14 mouse cellular contexts compared by ENCODE assay signal in the genomic region with DNA sequence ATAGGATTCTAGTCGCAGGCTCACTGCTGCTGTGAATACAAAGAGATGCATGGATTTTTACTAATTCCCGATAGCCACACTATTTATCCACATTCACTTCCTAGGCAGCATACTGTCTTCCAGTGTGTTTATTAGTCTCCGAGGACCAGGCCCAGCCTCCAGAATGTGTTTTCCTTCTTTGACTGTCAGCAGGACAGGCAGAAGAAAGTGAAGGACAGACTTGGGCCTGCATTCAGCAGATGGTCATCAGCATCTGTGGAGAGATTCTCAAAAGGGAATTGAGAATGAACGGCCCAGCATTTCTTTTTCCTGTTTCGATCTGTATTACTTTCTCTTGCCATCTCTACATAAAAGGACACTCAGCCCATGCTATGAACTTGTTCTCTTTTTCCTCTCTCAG. TPM values are rescaled to one million over a fixed set of nuclear protein-coding genes. Genes with fewer than 3 reads are reported as not detected.
A peak's percentile ranks its signal among the peaks of the same experiment; 100 is the strongest.
DNase-seq lines count a peak whose midpoint lies in the region; ATAC-seq and TF ChIP-seq lines count a peak whose summit lies in the region.
"Had no signal": no experiment of that assay in that cellular context is flagged by ENCODE, and none has a peak within 500 bp of the region (broad histone marks: within the 10 kb centered on the region; RNA-seq: fewer than 3 reads in every experiment).

No protein-coding gene starts in this region.

- TF ChIP-seq CTCF in heart, adult 2 months (IDR thresholded peaks at IDR 0.05), result no peak

- H3K27ac ChIP-seq in heart, adult 2 months, result no peak overlapping the region
- 0 out of 2 replicates have a peak overlapping the region, but pooled peaks have one; percentile 1 for H3K27ac ChIP-seq in midbrain, embryonic 14.5 days (replicated peaks; ENCODE audit: low read depth, low read length)
- no peak overlapping the region for H3K27ac ChIP-seq in midbrain, embryonic 11.5 days (ENCODE audit: low read depth, low read length)
- H3K27ac ChIP-seq: liver, embryonic 14.5 days; neural tube, embryonic 12.5 days had no signal

- no peak overlapping the region for H3K4me2 ChIP-seq in midbrain, embryonic 14.5 days (ENCODE audit: low read length)
- no peak overlapping the region for H3K4me2 ChIP-seq in midbrain, embryonic 11.5 days
- H3K4me2 ChIP-seq: neural tube, embryonic 12.5 days had no signal

- no peak for ATAC-seq in cerebellum, adult (ENCODE audit: insufficient number of reproducible peaks, low FRiP score, low TSS enrichment)
- ATAC-seq in midbrain, embryonic 14.5 days (ENCODE audit: low FRiP score, low TSS enrichment), result no peak
- ATAC-seq in midbrain, embryonic 11.5 days (ENCODE audit: low FRiP score), result no peak
- peak; percentile 57 for ATAC-seq in megakaryocyte, adult 5-6 weeks (ENCODE audit: poor library complexity, severe bottlenecking)

- H3K9me3 ChIP-seq in midbrain, embryonic 14.5 days (ENCODE audit: control insufficient read depth, low read length), result no peaks in the 10 kb centered on the region
- H3K9me3 ChIP-seq in midbrain, embryonic 11.5 days (ENCODE audit: control insufficient read depth, low read length), result no peaks in the 10 kb centered on the region
- H3K9me3 ChIP-seq: neural tube, embryonic 12.5 days had no signal

- DNase-seq in cerebellum, postnatal 10 days, result peak; percentile 16 to 24
- DNase-seq in heart, adult 2 months, result peak in 1 of 2 experiments; percentile 13
- no peak for DNase-seq in heart, postnatal 25 days (ENCODE audit: low spot score)
- no peak for DNase-seq in midbrain, embryonic 14.5 days
- no peak for DNase-seq in midbrain, embryonic 11.5 days (ENCODE audit: low spot score, missing footprints)
- no peak for DNase-seq in frontal cortex, postnatal 36 days (ENCODE audit: low spot score in 2 of 2)
- DNase-seq: cerebellum, adult 9-10 months; lung, postnatal 10 days; spleen, adult 18-20 months; thymus, postnatal 4 days had no signal

- peaks cover 2% of the 10 kb centered on the region; the same call in 1 of the 2 replicates for H3K36me3 ChIP-seq in heart, adult 2 months (ENCODE audit: control insufficient read depth, insufficient read depth, low read length)
- H3K36me3 ChIP-seq in midbrain, embryonic 14.5 days (ENCODE audit: control insufficient read depth, insufficient read depth, low read length), result no peaks in the 10 kb centered on the region
- H3K36me3 ChIP-seq in midbrain, embryonic 11.5 days (ENCODE audit: control insufficient read depth, insufficient read depth, low read length), result no peaks in the 10 kb centered on the region
- H3K36me3 ChIP-seq: neural tube, embryonic 12.5 days had no signal

- no peaks in the 10 kb centered on the region for H3K79me2 ChIP-seq in heart, adult 2 months (replicated peaks; ENCODE audit: control insufficient read depth, insufficient read depth, low read length)

- no peak for TF ChIP-seq POLR2A in heart, adult 2 months (IDR thresholded peaks at IDR 0.05; ENCODE audit: insufficient read depth, low read depth, low read length)

- 52% methylated on average over 5 of the region's 5 CpGs for WGBS in heart, adult 2 months
- WGBS in midbrain, embryonic 14.5 days, result 53% methylated on average over 5 of the region's 5 CpGs
- 72% methylated on average over 5 of the region's 5 CpGs for WGBS in midbrain, embryonic 11.5 days

- H3K4me3 ChIP-seq in heart, adult 2 months, result peak overlapping the region; percentile 6; the same call in 1 of the 2 replicates
- H3K4me3 ChIP-seq in midbrain, embryonic 14.5 days (replicated peaks; ENCODE audit: low read depth, low read length), result no peak overlapping the region
- H3K4me3 ChIP-seq in midbrain, embryonic 11.5 days (ENCODE audit: low read depth, low read length), result no peak overlapping the region
- H3K4me3 ChIP-seq: neural tube, embryonic 12.5 days had no signal

- no peaks in the 10 kb centered on the region for H3K27me3 ChIP-seq in heart, adult 2 months (ENCODE audit: control insufficient read depth, insufficient read depth, low read length)
- H3K27me3 ChIP-seq in midbrain, embryonic 14.5 days (ENCODE audit: control insufficient read depth, insufficient read depth, low read length), result no peaks in the 10 kb centered on the region
- H3K27me3 ChIP-seq in midbrain, embryonic 11.5 days (ENCODE audit: control insufficient read depth, insufficient read depth, low read length), result no peaks in the 10 kb centered on the region
- H3K27me3 ChIP-seq: neural tube, embryonic 12.5 days had no signal

- no peak for TF ChIP-seq EP300 in heart, adult 2 months (IDR thresholded peaks at IDR 0.05; ENCODE audit: insufficient read depth, low read depth, low read length)

- intact Hi-C loops in heart, adult 2 months (cut with DNase I), result no loop called here
- intact Hi-C loops in heart, postnatal 25 days (cut with DNase I), result no loop called here

- H3K4me1 ChIP-seq in heart, adult 2 months (ENCODE audit: control insufficient read depth, insufficient read depth, low read length), result no peaks in the 10 kb centered on the region; the same call in 1 of the 2 replicates
- H3K4me1 ChIP-seq in midbrain, embryonic 14.5 days (ENCODE audit: control insufficient read depth, insufficient read depth, low read length), result peaks cover 20% of the 10 kb centered on the region
- peaks cover 2% of the 10 kb centered on the region; the same call in 1 of the 2 replicates for H3K4me1 ChIP-seq in midbrain, embryonic 11.5 days (ENCODE audit: control insufficient read depth, insufficient read depth, low read length)

- H3K9ac ChIP-seq in heart, adult 2 months (ENCODE audit: low read depth, low read length), result no peak overlapping the region
- H3K9ac ChIP-seq in midbrain, embryonic 14.5 days (replicated peaks; ENCODE audit: low read length), result no peak overlapping the region
- no peak overlapping the region for H3K9ac ChIP-seq in midbrain, embryonic 11.5 days (ENCODE audit: low read length)
- H3K9ac ChIP-seq: liver, embryonic 14.5 days; neural tube, embryonic 12.5 days had no signal

RNA-seq across cellular contexts. Expression of gene Flrt2, which starts 46.0 kb away (rescaled TPM):
- total RNA-seq in heart, adult 2 months (2021), result 1 to 10 TPM; 4.8 to 6.9 TPM
- polyA plus RNA-seq in heart, adult 2 months (2012; rRNA removed), result 2.2 and 4.2 TPM in 2 replicates
- 1 to 10 TPM; 7.6 to 9.4 TPM for total RNA-seq in heart, postnatal 25 days (2021)
- 24.2 and 32.2 TPM in 2 replicates for polyA plus RNA-seq in midbrain, embryonic 14.5 days (2014; fragmentation: Nextera tagmentation; extraction: Ambion mirVana)
- polyA plus RNA-seq in midbrain, embryonic 11.5 days (2014; fragmentation: Nextera tagmentation; extraction: Ambion mirVana), result 27.0 and 27.3 TPM in 2 replicates
- total RNA-seq in megakaryocyte, adult 5-6 weeks (2015), result 0.02 TPM in 2 replicates
- total RNA-seq in megakaryocyte, adult 5-6 weeks (2017), result not detected in 2 replicates

Comparison
In these comparisons a context has a peak if more than half of its experiments do, and no peak if none do; other contexts are left out.
1. DNase-seq: peak in cerebellum, postnatal 10 days (2 of 2); none in heart, postnatal 25 days (single experiment), midbrain, embryonic 14.5 days (single experiment), midbrain, embryonic 11.5 days (single experiment) and frontal cortex, postnatal 36 days (0 of 2).
2. RNA of gene Flrt2, which starts 46.0 kb away (total RNA-seq): 7.6 to 9.4 TPM in heart, postnatal 25 days and 4.8 to 6.9 TPM in heart, adult 2 months; 0.02 TPM in megakaryocyte, adult 5-6 weeks; every median in the first group is over 4 times any median in the second.